Mouse (Mus musculus) frontal cortex, postnatal 36 days (tissue): ENCODE data around the gene Donson.

Source experiments
- DNase-seq, 2 experiments: peaks; one replicate each; pipeline ENCODE4 v3.0.0; 2022; ENCODE audit warnings: low spot score in 2 of 2

Donson gene

DNA sequence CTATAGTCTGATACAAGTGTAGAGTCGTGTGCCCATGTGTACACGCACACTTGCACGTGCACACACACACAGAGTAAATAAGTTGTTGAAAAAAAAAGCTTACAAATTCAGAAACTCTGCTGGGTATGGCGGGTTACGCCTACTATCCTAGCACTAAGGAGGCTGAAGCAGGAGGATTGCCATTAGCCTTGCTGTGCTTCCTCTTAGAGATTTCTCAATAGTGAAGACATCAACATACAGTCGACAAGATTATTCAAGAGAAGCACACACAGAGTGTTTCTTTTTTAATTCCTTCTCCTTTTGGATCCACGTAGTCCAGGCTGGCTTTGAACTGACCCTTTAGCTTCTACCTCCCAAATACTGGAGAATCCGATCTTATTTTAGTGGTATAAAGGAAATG is 48.4 kb downstream of the Donson start:
- DNase-seq: no peak

DNA sequence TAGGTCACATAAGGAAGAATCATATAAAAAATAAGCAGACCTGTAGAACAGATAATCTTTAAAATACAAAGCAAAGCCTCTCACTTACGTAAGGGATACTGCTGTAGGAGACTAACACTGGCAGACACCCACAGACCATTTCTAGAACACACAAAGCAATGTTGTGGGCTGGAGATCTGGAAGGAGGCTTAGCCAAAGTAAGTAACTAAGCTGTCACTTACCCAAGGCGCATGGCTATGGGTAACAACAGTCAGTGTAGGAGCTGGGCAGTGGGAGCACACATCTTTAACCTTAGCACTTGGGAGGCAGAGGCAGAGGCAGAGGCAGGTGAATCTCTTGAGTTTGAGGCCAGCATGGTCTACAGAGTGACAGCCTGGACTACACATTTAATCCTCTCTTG is 48.9 kb downstream of the Donson start:
- peak; percentile 28 to 46 for DNase-seq

DNA sequence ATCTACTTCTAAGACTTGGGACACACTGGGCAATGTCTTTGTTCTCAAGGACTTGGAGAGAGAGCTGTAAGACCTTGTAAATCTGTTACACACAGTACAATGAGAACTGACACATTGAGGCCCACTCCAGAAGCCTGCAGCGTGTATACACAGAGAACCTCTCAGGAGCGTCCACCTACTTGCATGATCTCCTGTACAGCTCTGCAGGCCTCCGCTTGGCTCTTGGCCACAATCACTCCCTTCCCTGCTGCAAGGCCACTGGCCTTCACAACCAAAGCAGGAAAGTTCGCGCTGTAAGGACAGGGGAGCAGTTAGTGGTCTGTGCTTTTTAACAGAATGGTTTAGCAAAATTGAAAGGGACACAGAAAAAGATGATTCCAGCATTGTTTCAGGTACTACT is 49.4 kb downstream of the Donson start:
- DNase-seq: no peak

DNA sequence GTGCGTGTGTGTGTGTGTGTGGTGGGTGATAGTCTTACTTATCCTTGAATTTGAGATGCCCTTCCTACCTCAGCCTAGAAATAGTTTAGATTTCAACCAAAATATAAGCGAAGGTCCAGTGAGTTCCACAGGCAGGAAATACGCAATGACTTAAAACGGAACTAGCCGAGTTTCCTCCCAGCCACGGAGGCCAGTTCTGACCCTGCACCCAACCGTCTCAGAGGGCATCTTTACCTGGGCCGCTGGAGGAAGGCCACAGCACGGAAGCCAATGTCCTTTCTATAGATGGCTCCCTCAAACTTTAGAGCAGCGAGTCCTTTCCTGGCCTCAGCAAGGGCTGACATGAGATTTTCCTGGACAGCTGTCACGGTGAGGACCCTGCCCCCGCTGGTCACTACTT is 54.9 kb downstream of the Donson start:
- no peak for DNase-seq

DNA sequence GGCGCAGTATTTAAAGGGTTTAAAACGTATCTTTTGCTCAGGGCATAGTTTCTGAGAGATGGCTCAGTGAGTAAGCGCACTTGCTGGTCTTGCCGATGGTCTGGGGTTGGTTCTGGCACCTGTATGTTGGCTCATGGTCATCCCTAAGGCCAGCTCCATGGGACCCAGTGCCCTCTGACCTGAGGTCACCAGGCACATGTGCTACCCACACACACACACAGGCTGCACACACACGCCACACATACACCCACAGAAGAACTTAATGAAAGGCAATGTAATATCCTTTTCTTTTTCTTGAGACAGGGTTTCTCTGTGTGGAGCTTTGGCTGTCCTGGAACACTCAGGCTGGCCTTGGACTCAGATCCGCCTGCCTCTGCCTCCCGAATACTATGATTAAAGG is 55.6 kb downstream of the Donson start:
- DNase-seq: no peak

DNA sequence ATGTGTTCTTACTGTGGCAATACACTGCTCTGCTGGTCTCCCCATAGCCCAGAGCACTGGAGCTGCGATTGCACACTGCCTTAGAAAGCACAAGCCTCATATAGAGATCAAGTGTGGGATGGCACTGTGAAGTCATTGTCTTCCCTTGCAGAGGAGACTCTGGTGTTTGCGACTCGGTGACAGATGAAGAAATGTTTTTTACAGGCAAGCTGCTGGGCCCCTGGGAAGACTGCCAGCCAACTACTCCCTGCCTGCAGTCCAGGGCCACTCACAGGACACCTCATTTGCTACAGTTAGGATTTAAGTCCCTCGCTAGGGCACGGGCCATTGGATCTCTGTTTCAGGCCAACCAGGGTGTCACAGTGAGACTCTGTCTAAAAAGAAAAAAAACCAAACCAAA is 56.1 kb downstream of the Donson start:
- DNase-seq: peak; percentile 24 to 31

DNA sequence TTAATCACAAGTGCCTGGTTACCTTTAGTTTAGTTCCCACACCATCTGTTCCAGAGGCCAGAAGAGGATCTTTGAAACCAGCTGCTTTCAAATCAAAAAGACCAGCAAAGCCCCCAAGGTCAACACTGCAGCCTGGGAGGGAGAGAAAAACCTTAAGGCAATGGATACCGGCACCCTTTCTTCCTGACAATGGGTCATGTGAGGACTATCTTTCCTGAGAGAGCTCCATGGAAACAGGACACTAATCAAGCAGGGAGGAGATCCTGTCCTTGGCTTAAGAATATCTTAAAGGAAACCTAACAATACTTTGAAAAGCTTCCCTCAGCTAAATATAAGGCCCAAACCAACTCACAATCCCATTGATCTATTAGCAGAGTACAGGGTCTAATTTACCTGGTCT is 58.0 kb downstream of the Donson start:
- no peak for DNase-seq

DNA sequence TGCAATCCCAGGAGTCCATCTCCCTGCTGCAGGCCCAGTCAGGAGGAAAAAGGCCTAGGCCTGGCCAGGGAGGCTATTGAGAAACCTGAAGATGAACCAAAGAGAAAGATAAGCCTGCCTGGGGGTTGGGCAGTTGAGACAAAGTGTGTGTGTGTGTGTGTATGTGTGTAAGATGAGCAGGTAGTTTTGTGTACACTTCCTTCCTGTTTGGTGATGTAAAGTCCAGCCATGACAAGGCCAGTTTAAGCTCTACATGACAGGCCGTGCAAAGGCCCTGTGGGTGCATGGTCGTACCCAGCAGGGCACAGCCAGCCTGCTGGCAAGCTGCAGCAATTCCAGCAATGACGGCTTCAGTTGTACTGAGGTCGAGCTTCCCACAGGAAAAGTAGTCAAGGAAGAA is 58.8 kb downstream of the Donson start:
- DNase-seq: no peak

DNA sequence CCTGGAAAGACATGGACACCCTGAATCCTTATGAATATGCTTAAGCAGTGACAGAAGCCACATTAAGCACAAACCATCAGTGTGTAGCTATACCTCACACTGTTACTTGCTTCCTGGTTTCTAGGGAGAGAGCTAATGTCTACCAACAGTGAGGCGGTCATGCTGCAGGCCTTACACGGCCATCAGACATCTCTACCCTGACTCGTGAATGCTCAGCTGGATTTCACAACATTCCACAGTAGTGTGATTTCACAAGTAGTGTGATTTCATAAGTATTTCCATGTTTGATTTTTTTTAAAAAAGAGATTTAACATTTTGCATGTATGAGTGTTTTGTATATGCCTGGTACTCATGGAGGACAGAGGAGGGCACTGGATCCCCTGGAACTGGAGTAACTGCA is 59.9 kb downstream of the Donson start:
- no peak for DNase-seq

DNA sequence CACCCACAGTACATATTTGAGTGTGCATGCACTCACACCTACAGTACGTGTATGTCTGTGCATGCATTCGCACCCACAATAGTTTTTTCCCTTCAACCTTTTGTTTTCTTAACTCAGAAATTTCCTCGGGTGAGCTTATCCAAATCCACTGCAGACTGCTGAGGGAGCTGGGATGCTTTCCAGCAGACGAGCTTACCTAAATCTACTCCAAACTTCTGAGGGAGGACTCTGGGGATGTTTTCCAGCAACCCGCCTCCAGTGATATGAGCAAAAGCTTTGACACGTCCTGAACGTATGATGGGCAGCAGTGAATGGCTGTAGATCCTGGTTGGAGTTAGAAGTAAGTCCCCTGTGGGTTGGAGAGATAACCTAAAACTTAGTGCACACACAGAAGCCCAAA is 60.7 kb downstream of the Donson start:
- DNase-seq: peak in 1 of 2 experiments; percentile 35
